Comparison of ENCODE assay signal across 25 mouse cellular contexts in genomic region chr3:65921671-65922070, GRCm38 (mm10).
"Had no signal": no experiment of that assay in that cellular context is flagged by ENCODE, and none has a peak within 500 bp of the region (broad histone marks: within the 10 kb centered on the region; RNA-seq: fewer than 3 reads in every experiment).

No protein-coding gene starts in this region.

- H3K4me1 ChIP-seq: heart, embryonic 10.5 days; hindbrain, embryonic 13.5 days; hindbrain, embryonic 15.5 days; kidney, embryonic 15.5 days; limb, embryonic 13.5 days had no signal

- H3K4me2 ChIP-seq: heart, embryonic 13.5 days; heart, embryonic 15.5 days; hindbrain, embryonic 13.5 days; hindbrain, embryonic 15.5 days; kidney, embryonic 15.5 days; limb, embryonic 13.5 days; limb, embryonic 15.5 days; liver, embryonic 12.5 days had no signal

- ATAC-seq: hindbrain, postnatal 0 days; intestine, embryonic 16.5 days; liver, embryonic 12.5 days had no signal

- DNase-seq: gastrocnemius, postnatal 14 days; gastrocnemius, postnatal 36 days; heart, postnatal 14 days; heart, postnatal 36 days; kidney, adult 11 months; kidney, adult 2 months; kidney, adult 9 months; kidney, postnatal 14 days; kidney, postnatal 4 days; layer of hippocampus, postnatal 36 days; left cerebral cortex, postnatal 4 days had no signal

- H3K36me3 ChIP-seq: heart, embryonic 10.5 days; heart, embryonic 13.5 days; heart, embryonic 15.5 days; hindbrain, embryonic 13.5 days; hindbrain, embryonic 15.5 days; kidney, embryonic 15.5 days; limb, embryonic 13.5 days; limb, embryonic 15.5 days; liver, embryonic 12.5 days had no signal

- H3K9me3 ChIP-seq: heart, embryonic 10.5 days; heart, embryonic 13.5 days; heart, embryonic 15.5 days; hindbrain, embryonic 13.5 days; hindbrain, embryonic 15.5 days; kidney, embryonic 15.5 days; limb, embryonic 13.5 days; limb, embryonic 15.5 days; liver, embryonic 12.5 days had no signal

- H3K27ac ChIP-seq: heart, embryonic 10.5 days; heart, embryonic 13.5 days; heart, embryonic 15.5 days; hindbrain, embryonic 13.5 days; hindbrain, embryonic 15.5 days; hindbrain, postnatal 0 days; kidney, embryonic 15.5 days; kidney, postnatal 0 days; layer of hippocampus, adult 2 months; limb, embryonic 13.5 days; limb, embryonic 15.5 days; liver, embryonic 12.5 days; liver, embryonic 14.5 days had no signal

- H3K9ac ChIP-seq: heart, embryonic 13.5 days; heart, embryonic 15.5 days; hindbrain, embryonic 13.5 days; hindbrain, embryonic 15.5 days; kidney, embryonic 15.5 days; limb, embryonic 13.5 days; limb, embryonic 15.5 days; liver, embryonic 12.5 days; liver, embryonic 14.5 days had no signal

- H3K27me3 ChIP-seq: heart, embryonic 13.5 days; heart, embryonic 15.5 days; hindbrain, embryonic 13.5 days; hindbrain, embryonic 15.5 days; kidney, embryonic 15.5 days; limb, embryonic 13.5 days; limb, embryonic 15.5 days; liver, embryonic 12.5 days had no signal

- H3K4me3 ChIP-seq: heart, embryonic 10.5 days; heart, embryonic 13.5 days; heart, embryonic 15.5 days; hindbrain, embryonic 13.5 days; hindbrain, embryonic 15.5 days; kidney, embryonic 15.5 days; layer of hippocampus, adult 2 months; limb, embryonic 13.5 days; limb, embryonic 15.5 days; liver, embryonic 12.5 days had no signal
